Mouse (Mus musculus) heart, postnatal 25 days (tissue): Measurements from ENCODE around the gene Hipk4. TPM values are rescaled to one million over a fixed set of nuclear protein-coding genes. Genes with fewer than 3 reads are reported as not detected.

ENCODE experiments used
- DNase-seq: peaks from one replicate; pipeline ENCODE4 v3.0.0; 2022; ENCODE audit warnings: low spot score
- intact Hi-C: fragments of 180-260 bp; cut with DNase I; formaldehyde crosslinking; loops from one replicate; pipeline ENCODE4 v1.15.1; 2025
- total RNA-seq, 2 experiments: library from RNA; stranded (reverse); gene quantifications; 2 replicates each; pipeline ENCODE4 v1.2.3; 2021

The Hipk4 gene
- total RNA-seq, 2 experiments from 2014 or later, result 0.13 to 0.17 TPM

GRCm38 (mm10) chr7:27574124-27574880 lies 51.2 kb downstream of the Hipk4 start:
- no peak for DNase-seq
- intact Hi-C loops, result no loop called here

- intact Hi-C loops, result loop anchor here (5.0 kb wide), 1 partner anchor 110 kb away; the partner anchor contains the start of gene Zfp607b
- DNase-seq, result no peak
Observed at GRCm38 (mm10) chr7:27576914-27577313, 53.8 kb downstream of the Hipk4 start.

- no peak for DNase-seq
- intact Hi-C loops, result loop anchor here (5.0 kb wide), 1 partner anchor 110 kb away; the partner anchor contains the start of gene Zfp607b
Observed at GRCm38 (mm10) chr7:27577589-27577988, 54.5 kb downstream of the Hipk4 start.

- intact Hi-C loops, result loop anchor here (5.0 kb wide), 1 partner anchor 109 kb away; the partner anchor contains the start of gene Zfp607b
- DNase-seq, result no peak
Observed at GRCm38 (mm10) chr7:27578465-27578864, 55.4 kb downstream of the Hipk4 start.

- DNase-seq, result no peak
- intact Hi-C loops, result no loop called here
Observed at GRCm38 (mm10) chr7:27580380-27581174, 57.5 kb downstream of the Hipk4 start.

Other genes with a start within 250 kb of the Hipk4 start
- 100 to 1,000 TPM; 210 to 247 TPM for gene Ltbp4, start 185.6 kb upstream of the Hipk4 start, total RNA-seq
- 1 to 10 TPM; 6.4 to 8.2 TPM for gene Shkbp1, start 167.2 kb upstream of the Hipk4 start, total RNA-seq
- not detected for gene Gm20479, start 165.8 kb upstream of the Hipk4 start, total RNA-seq
- gene Sptbn4, start 75.6 kb upstream of the Hipk4 start, total RNA-seq, result under 1 TPM; 0.08 to 0.42 TPM
- 10 to 100 TPM; 30.1 to 30.5 TPM for gene Blvrb, start 75.3 kb upstream of the Hipk4 start, total RNA-seq
- 1 to 10 TPM; 6.4 to 8.0 TPM for gene Sertad3, start 49.5 kb upstream of the Hipk4 start, total RNA-seq
- gene Sertad1, start 36.4 kb upstream of the Hipk4 start, total RNA-seq, result 10 to 100 TPM in 1 of 2 experiments, 1 to 10 TPM in 1; 7.9 to 13.0 TPM
- gene Prx, start 23.9 kb upstream of the Hipk4 start, total RNA-seq, result 1 to 10 TPM; 1.2 to 1.6 TPM
- gene Pld3, start 30.0 kb downstream of the Hipk4 start, total RNA-seq, result 10 to 100 TPM; 23.3 to 27.1 TPM
- 10 to 100 TPM; 64.6 to 71.9 TPM for gene 2310022A10Rik, start 30.0 kb downstream of the Hipk4 start, total RNA-seq
- 100 to 1,000 TPM; 166 to 177 TPM for gene Akt2, start 68.3 kb downstream of the Hipk4 start, total RNA-seq
- gene Ttc9b, start 130.6 kb downstream of the Hipk4 start, total RNA-seq, result not detected
- gene Map3k10, start 151.3 kb downstream of the Hipk4 start, total RNA-seq, result 10 to 100 TPM; 21.9 to 22.2 TPM
- gene Zfp607b, start 166.1 kb downstream of the Hipk4 start, total RNA-seq, result under 1 TPM; 0.39 to 0.88 TPM
- 1 to 10 TPM; 8.2 to 8.9 TPM for gene Zfp60, start 208.1 kb downstream of the Hipk4 start, total RNA-seq